Mouse (Mus musculus) embryonic facial prominence, embryonic 14.5 days (tissue): Measurements from ENCODE around the gene Gm20662. TPM values are rescaled to one million over a fixed set of nuclear protein-coding genes. Genes with fewer than 3 reads are reported as not detected.

Source experiments
- ATAC-seq: fragments of 200-750 bp; cut with Nextera tagmentation; 2 replicates; pipeline ENCODE4 v1.8.0; 2017; ENCODE audit warnings: low read depth, moderate number of reproducible peaks, moderate TSS enrichment
- DNase-seq: peaks from one replicate; pipeline ENCODE4 v3.0.0-alpha.2; 2015; ENCODE audit warnings: low spot score
- H3K27ac ChIP-seq: fragments of 300-500 bp; sonication (generic); replicated peaks from 2 replicates; pipeline ENCODE4 v1.5.1; 2014; ENCODE audit warnings: low read depth, mild to moderate bottlenecking, low read length, moderate library complexity
- H3K27me3 ChIP-seq: fragments of 300-500 bp; sonication (generic); replicated peaks from 2 replicates; pipeline ENCODE4 v1.6.1; 2014; ENCODE audit warnings: low read length; ENCODE audit not compliant: control insufficient read depth, insufficient read depth
- H3K36me3 ChIP-seq: fragments of 300-500 bp; sonication (generic); 2 replicates; pipeline ENCODE4 v1.6.1; 2014; ENCODE audit warnings: low read length, mixed read lengths; ENCODE audit not compliant: control insufficient read depth, insufficient read depth
- H3K4me1 ChIP-seq: fragments of 300-500 bp; sonication (generic); 2 replicates; pipeline ENCODE4 v1.6.1; 2014; ENCODE audit warnings: antibody characterized with exemption, low read length; ENCODE audit not compliant: control insufficient read depth, insufficient read depth
- H3K4me2 ChIP-seq: fragments of 300-500 bp; sonication (generic); 2 replicates; pipeline ENCODE4 v1.6.1; 2014; ENCODE audit warnings: low read depth, mild to moderate bottlenecking, low read length, moderate library complexity, mixed read lengths
- H3K4me3 ChIP-seq: fragments of 300-500 bp; sonication (generic); 2 replicates; pipeline ENCODE4 v1.5.1; 2014; ENCODE audit warnings: low read depth, mild to moderate bottlenecking, low read length
- H3K9ac ChIP-seq: fragments of 300-500 bp; sonication (generic); 2 replicates; pipeline ENCODE4 v1.6.1; 2014; ENCODE audit warnings: low read depth, mild to moderate bottlenecking, low read length, moderate library complexity, mixed read lengths
- H3K9me3 ChIP-seq: fragments of 300-500 bp; sonication (generic); 2 replicates; pipeline ENCODE4 v1.6.1; 2016; ENCODE audit warnings: low read length; ENCODE audit not compliant: control insufficient read depth
- WGBS: fragments of 180-500 bp; shearing (Covaris S2); extraction: QIAGEN DNeasy Blood & Tissue Kit; methylation state at CpG from one replicate; pipeline ENCODE4 v1.1.7; 2014; 5-methylcytosine and 5-hydroxymethylcytosine counted together
- polyA plus RNA-seq: library from polyadenylated mRNA; unstranded; fragments of >200 nt; fragmentation: Nextera tagmentation; extraction: Ambion mirVana; gene quantifications from 2 replicates; pipeline ENCODE4 v1.2.1, GENCODE M21; 2014

Gm20662 gene
- 0.56 TPM in 1 of 2 replicates, not detected in the other for polyA plus RNA-seq

DNA sequence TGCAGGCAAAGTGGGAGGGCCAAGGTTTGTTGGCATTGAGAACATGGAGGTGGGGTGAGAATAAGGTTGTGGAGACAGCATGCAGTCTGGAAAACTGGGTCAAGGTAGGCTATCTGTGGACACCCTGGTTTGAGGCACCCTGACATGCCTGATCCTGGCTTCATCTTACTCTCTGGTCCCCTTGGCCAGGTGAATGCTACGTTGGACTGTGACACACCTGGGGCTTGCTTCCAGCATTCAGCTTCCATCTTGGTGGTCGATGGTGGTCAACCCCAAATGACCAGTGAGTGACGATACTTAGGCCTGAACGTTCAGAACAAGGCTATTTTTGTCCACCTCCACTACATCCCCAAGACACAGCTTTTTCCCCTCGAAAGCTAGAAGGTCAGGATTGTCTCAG is at the start of gene Gm20662:
Gm20662 (plus strand) TSS at position 301 of the 400 bp plus-strand sequence.
- H3K27ac ChIP-seq: no peak within 1 kb of the TSS
- H3K9ac ChIP-seq: no peak within 1 kb of the TSS
- no peaks in the 10 kb centered on the region for H3K36me3 ChIP-seq
- H3K27me3 ChIP-seq: no peaks in the 10 kb centered on the region
- 95% methylated on average over 5 of the region's 5 CpGs for WGBS
- DNase-seq (no peak), ATAC-seq (no peak)
- no peaks in the 10 kb centered on the region for H3K4me1 ChIP-seq
- no peaks in the 10 kb centered on the region for H3K9me3 ChIP-seq
- H3K4me2 ChIP-seq: no peak within 1 kb of the TSS
- H3K4me3 ChIP-seq: no peak within 1 kb of the TSS

DNA sequence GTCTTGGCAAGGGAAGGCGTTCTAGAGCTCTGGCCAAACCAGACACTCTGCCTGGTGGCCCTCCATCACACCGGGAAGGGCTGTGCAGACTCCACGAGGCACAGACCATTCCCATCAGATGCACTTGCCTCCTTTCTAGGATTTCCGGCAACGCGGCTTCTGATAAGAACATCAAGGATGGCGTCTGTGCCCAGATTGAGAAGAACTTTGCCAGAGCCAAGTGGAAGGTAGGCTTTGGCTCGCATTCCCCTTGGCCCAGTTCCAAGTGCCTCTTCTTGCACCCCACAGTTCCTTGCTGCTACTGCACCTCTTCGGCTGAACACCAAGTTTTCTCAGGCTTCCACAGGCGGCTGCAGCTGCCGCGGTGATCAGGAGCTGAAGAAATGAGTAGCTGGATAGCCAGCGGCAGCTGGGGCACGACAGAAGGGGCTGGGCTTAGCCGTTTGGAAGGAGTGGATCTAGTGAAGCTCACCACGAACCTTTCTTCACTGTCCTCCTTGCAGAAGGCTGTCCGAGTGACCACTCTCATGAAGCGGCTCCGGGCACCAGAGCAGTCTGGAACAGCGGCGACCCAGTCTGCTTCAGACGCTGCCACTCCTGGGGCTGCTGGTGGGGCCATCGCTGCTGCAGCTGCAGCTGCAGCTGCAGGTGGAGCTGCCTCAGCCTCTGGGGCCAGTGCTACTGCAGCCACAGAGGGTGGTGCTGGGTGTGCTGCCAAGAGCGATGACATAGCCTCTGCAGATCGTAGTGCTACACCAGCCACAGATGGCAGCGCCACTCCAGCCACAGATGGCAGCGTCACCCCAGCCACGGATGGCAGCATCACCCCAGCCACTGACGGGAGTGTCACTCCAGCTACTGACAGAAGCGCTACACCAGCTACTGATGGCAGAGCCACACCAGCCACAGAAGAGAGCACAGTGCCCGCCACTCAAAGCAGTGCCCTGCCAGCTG is 48.6 kb upstream of the Gm20662 start:
- Histone ChIP-seq H3K36me3 (no peaks in the 10 kb centered on the region), H3K4me1 (peaks cover 4% of the 10 kb centered on the region), H3K4me2 (no peak overlapping the region), H3K27ac (no peak overlapping the region), H3K27me3 (no peaks in the 10 kb centered on the region), H3K9me3 (no peaks in the 10 kb centered on the region), H3K9ac (no peak overlapping the region), H3K4me3 (no peak overlapping the region)
- DNase-seq (peak; percentile 23), ATAC-seq (no peak)
- 86% methylated on average over 30 of the region's 31 CpGs for WGBS

DNA sequence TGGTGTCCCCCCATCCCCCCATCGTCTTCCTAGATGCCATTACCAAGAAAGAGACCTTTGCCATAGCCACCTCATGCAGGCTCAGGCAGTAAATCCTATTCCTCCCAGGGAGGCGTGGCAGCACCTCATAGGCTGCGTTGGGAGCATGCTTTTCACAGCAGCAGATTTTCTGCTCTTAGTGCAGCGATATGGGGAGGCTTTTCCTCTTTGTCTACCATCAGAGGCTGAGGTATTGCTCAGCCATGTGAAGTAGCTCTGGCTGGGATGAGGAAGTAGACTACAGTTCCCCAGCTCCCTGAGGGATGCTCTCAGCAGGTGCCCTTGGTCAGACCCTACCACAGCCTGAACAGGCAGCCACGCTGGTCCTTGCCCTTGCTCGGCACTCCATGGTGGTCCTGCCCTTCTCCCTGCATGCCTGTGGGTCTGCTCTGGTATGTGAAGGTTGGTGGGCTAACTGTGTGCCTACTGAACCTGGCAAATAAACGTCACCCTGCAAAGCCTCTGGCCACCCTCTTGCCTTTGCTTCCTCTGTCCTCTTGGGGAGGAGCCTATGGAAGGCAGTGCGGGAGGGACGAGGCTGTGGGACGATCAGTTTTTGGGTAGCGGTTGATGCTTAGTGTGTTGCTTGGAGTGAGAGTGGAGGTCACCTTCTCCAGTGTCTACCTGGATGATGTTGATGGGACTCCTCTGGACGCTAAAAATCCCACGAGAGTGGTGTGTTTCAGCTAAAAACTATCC is 46.8 kb upstream of the Gm20662 start:
- H3K9me3 ChIP-seq: no peaks in the 10 kb centered on the region
- H3K27me3 ChIP-seq: no peaks in the 10 kb centered on the region
- H3K4me3 ChIP-seq: no peak overlapping the region
- DNase-seq (no peak), ATAC-seq (no peak)
- H3K4me1 ChIP-seq: peaks cover 4% of the 10 kb centered on the region
- 76% methylated on average over 13 of the region's 13 CpGs for WGBS
- H3K4me2 ChIP-seq: no peak overlapping the region
- H3K9ac ChIP-seq: no peak overlapping the region
- H3K36me3 ChIP-seq: no peaks in the 10 kb centered on the region
- H3K27ac ChIP-seq: no peak overlapping the region

DNA sequence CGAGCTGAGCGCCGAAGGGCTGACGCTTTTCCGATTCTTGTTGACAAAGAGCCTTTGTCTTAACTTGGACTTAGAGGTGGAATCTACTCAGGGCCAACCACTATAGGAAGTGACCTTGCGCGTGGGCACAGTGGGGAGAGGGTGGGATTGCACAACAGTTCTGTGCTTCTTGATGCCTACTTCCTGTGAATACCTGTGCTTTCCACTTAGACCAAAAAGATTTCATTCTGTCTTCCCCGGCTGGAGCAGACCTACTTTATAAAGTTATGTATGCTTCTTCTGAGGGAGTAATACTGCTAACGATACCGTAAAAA is 46.3 kb upstream of the Gm20662 start, which contains the start of gene Traip:
Traip (plus strand) TSS at position 215 of the 314 bp plus-strand sequence.
- H3K4me3 ChIP-seq: peak within 1 kb of the TSS; percentile 69
- DNase-seq: no peak
- peak within 1 kb of the TSS; percentile 65 for H3K4me2 ChIP-seq
- no peaks in the 10 kb centered on the region for H3K9me3 ChIP-seq
- peak within 1 kb of the TSS; percentile 73 for H3K9ac ChIP-seq
- WGBS: 83% methylated on average over 10 of the region's 10 CpGs
- H3K4me1 ChIP-seq: peaks cover 4% of the 10 kb centered on the region
- H3K27me3 ChIP-seq: no peaks in the 10 kb centered on the region
- peak within 1 kb of the TSS; percentile 77 for H3K27ac ChIP-seq
- ATAC-seq: no peak
- no peaks in the 10 kb centered on the region for H3K36me3 ChIP-seq

DNA sequence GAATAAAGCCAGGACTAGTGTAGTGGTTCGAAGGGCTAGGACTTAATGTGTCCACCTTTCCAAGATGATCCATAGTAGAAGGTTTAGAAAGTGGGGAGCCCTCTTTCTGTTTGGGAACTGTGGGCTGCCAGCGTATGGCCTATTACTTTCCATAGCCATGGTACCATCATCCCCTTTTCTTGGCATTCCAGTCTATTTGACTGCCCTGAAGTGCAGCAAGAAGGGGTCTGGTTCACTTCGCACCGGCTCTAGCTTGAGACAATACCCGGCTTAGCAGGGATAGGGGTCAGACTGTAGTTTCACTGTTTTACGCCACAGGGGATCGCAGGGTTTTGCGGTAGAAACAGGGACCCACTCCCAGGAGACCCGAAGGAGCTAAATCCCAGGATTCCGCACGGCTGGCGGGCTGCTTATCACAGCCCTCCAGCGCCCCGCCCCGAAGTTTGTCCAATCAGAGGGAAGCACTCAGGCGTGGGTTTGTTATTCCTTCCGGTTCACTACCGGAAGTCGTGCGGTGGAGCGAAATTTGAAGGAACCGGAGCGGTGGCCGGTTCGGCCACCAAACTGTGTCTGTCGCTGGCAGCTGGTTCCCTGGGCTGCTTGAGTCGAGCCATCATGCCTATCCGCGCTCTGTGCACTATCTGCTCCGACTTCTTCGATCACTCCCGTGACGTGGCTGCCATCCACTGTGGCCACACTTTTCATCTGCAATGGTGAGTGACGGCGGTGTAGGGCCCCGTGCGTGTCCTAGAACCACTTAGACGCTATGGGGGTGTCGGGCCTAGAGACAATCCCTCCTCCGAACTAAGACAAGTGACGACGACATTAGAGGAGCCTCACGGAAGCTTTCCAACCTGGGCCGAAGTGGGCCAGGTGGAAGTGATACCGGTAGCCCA is 45.4 kb upstream of the Gm20662 start:
- WGBS: 14% methylated on average over 42 of the region's 45 CpGs
- peak; percentile 97 for DNase-seq

DNA sequence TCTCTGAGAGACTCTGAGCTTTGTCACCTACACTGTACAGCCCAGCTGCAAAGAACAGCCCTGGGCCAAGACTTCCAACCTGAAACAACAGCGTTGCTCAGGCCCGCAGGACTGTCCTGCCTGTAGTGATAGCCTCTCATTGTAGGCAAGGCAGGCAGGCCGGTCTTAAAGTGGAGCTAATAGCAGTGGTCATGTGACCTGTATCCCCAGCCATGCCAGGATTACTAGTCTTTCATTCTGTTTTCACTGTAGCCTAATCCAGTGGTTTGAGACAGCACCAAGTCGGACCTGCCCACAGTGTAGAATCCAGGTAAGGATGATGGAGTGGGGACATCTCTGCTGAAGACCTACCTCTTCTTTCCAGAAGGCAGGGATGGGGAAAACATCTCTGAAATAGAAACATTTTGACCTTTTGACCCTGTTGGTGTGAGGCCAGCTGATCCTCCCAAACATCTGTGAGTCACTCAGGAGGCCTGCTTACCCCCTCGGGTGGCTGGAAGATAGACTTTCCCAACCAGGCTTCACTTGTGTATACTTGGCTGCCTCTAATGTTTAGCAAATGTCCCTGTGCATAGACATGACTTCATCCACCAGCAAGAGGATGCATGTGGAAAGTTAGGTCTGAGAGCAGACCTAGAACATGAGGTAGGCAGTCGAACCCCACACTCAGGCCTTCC is 40.4 kb upstream of the Gm20662 start:
- H3K36me3 ChIP-seq: peaks cover 29% of the 10 kb centered on the region; the same call in 1 of the 2 replicates
- ATAC-seq: no peak
- DNase-seq: no peak

More for the DNA sequence above, 45.4 kb upstream of the Gm20662 start:
- peak overlapping the region; percentile 65 for H3K4me2 ChIP-seq
- no peaks in the 10 kb centered on the region for H3K36me3 ChIP-seq
- ATAC-seq: peak; percentile 96
- no peaks in the 10 kb centered on the region for H3K9me3 ChIP-seq
- peaks cover 4% of the 10 kb centered on the region for H3K4me1 ChIP-seq
- H3K4me3 ChIP-seq: peak overlapping the region; percentile 69
- peak overlapping the region; percentile 73 for H3K9ac ChIP-seq
- no peaks in the 10 kb centered on the region for H3K27me3 ChIP-seq
- peak overlapping the region; percentile 77 for H3K27ac ChIP-seq

DNA sequence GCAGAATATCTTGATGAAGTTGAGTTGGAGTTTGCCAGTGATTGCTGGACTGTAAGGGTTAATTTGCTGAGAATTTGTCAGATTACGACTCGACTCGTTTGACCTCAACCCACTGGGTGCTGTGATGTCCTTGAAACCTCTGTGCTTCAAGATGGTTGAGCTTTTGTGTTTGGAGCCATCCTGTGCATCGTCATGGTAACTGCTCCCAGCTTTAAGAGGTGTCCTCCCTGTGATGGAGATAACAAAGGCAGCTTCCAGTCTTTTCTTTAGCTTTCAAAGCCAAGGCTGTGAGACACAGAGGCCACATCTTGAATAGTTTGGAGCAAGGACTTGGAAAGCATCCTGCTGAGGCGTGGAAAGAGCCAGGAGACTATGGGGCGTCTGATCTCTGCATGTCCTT is 39.0 kb upstream of the Gm20662 start:
- DNase-seq: no peak
- Histone ChIP-seq H3K4me2 (no peak overlapping the region), H3K27me3 (no peaks in the 10 kb centered on the region), H3K4me3 (no peak overlapping the region), H3K9ac (no peak overlapping the region), H3K27ac (no peak overlapping the region), H3K36me3 (peaks cover 29% of the 10 kb centered on the region), H3K9me3 (no peaks in the 10 kb centered on the region), H3K4me1 (no peaks in the 10 kb centered on the region)
- 66% methylated on average over 6 of the region's 6 CpGs for WGBS
- ATAC-seq: no peak

More for the DNA sequence above, 40.4 kb upstream of the Gm20662 start:
- H3K9me3 ChIP-seq: no peaks in the 10 kb centered on the region
- WGBS: 73% methylated on average over 6 of the region's 6 CpGs
- H3K4me3 ChIP-seq: no peak overlapping the region
- H3K27ac ChIP-seq: no peak overlapping the region
- H3K27me3 ChIP-seq: no peaks in the 10 kb centered on the region
- H3K4me2 ChIP-seq: no peak overlapping the region
- no peak overlapping the region for H3K9ac ChIP-seq
- no peaks in the 10 kb centered on the region; the same call in 1 of the 2 replicates for H3K4me1 ChIP-seq
